Mouse (Mus musculus): Measurements from ENCODE around the gene Atp6v1f.
A peak's percentile ranks its signal among the peaks of the same experiment; 100 is the strongest.

The Atp6v1f gene

GRCm38 (mm10) chr6:29467583-29468354 is at the start of gene Atp6v1f:
Gene Atp6v1f (plus strand): TSS chr6:29467718.
- peak; percentile 85 to 89 for DNase-seq (ENCODE audit: low spot score in 2 of 2)

GRCm38 (mm10) chr6:29420596-29420995 is 46.9 kb upstream of the Atp6v1f start:
- DNase-seq (ENCODE audit: low spot score in 2 of 2), result no peak

GRCm38 (mm10) chr6:29425118-29425517 is 42.4 kb upstream of the Atp6v1f start:
- no peak for DNase-seq (ENCODE audit: low spot score in 2 of 2)

GRCm38 (mm10) chr6:29426331-29426730 is 41.2 kb upstream of the Atp6v1f start:
- DNase-seq (ENCODE audit: low spot score in 2 of 2), result no peak

- DNase-seq (ENCODE audit: low spot score in 2 of 2), result no peak
Observed at GRCm38 (mm10) chr6:29428171-29428570, 39.3 kb upstream of the Atp6v1f start.

- DNase-seq (ENCODE audit: low spot score in 2 of 2), result no peak
Observed at GRCm38 (mm10) chr6:29430681-29431420, 36.7 kb upstream of the Atp6v1f start.

- no peak for DNase-seq (ENCODE audit: low spot score in 2 of 2)
Observed at GRCm38 (mm10) chr6:29431473-29431872, 36.0 kb upstream of the Atp6v1f start.

GRCm38 (mm10) chr6:29432156-29432555 is 35.4 kb upstream of the Atp6v1f start:
- no peak for DNase-seq (ENCODE audit: low spot score in 2 of 2)

GRCm38 (mm10) chr6:29432676-29433037 is 34.9 kb upstream of the Atp6v1f start:
- DNase-seq (ENCODE audit: low spot score in 2 of 2), result no peak

- no peak for DNase-seq (ENCODE audit: low spot score in 2 of 2)
Observed at GRCm38 (mm10) chr6:29433038-29433803, 34.3 kb upstream of the Atp6v1f start, which contains the start of gene Flnc. Gene Flnc (plus strand): TSS chr6:29433256.

- no peak for DNase-seq (ENCODE audit: low spot score in 2 of 2)
Observed at GRCm38 (mm10) chr6:29433804-29434795, 33.4 kb upstream of the Atp6v1f start.

- DNase-seq (ENCODE audit: low spot score in 2 of 2), result peak in 1 of 2 experiments; percentile 36
Observed at GRCm38 (mm10) chr6:29434911-29435691, 32.4 kb upstream of the Atp6v1f start.

GRCm38 (mm10) chr6:29435940-29436451 is 31.5 kb upstream of the Atp6v1f start:
- DNase-seq (ENCODE audit: low spot score in 2 of 2), result no peak

- no peak for DNase-seq (ENCODE audit: low spot score in 2 of 2)
Observed at GRCm38 (mm10) chr6:29436461-29436934, 31.0 kb upstream of the Atp6v1f start.

- no peak for DNase-seq (ENCODE audit: low spot score in 2 of 2)
Observed at GRCm38 (mm10) chr6:29439251-29439650, 28.3 kb upstream of the Atp6v1f start.

- DNase-seq (ENCODE audit: low spot score in 2 of 2), result no peak
Observed at GRCm38 (mm10) chr6:29439789-29440188, 27.7 kb upstream of the Atp6v1f start.

- DNase-seq (ENCODE audit: low spot score in 2 of 2), result no peak
Observed at GRCm38 (mm10) chr6:29444773-29445172, 22.7 kb upstream of the Atp6v1f start.

GRCm38 (mm10) chr6:29445354-29445753 is 22.2 kb upstream of the Atp6v1f start:
- no peak for DNase-seq (ENCODE audit: low spot score in 2 of 2)

GRCm38 (mm10) chr6:29449858-29450257 is 17.7 kb upstream of the Atp6v1f start:
- DNase-seq (ENCODE audit: low spot score in 2 of 2), result no peak

GRCm38 (mm10) chr6:29450667-29451066 is 16.9 kb upstream of the Atp6v1f start:
- DNase-seq (ENCODE audit: low spot score in 2 of 2), result no peak
